9 mouse cellular contexts compared by ENCODE assay signal in genomic region chr16:35541661-35542420, GRCm38 (mm10). TPM values are rescaled to one million over a fixed set of nuclear protein-coding genes. Genes with fewer than 3 reads are reported as not detected.
DNase-seq lines count a peak whose midpoint lies in the region; ATAC-seq and TF ChIP-seq lines count a peak whose summit lies in the region.
"Had no signal": no experiment of that assay in that cellular context is flagged by ENCODE, and none has a peak within 500 bp of the region (broad histone marks: within the 10 kb centered on the region; RNA-seq: fewer than 3 reads in every experiment).

No protein-coding gene starts in this region.

- H3K27me3 ChIP-seq in intestine, embryonic 16.5 days (replicated peaks; ENCODE audit: control insufficient read depth, insufficient read depth, low read length) = peaks cover 39% of the 10 kb centered on the region

- under 1% methylated on average over 54 of the region's 54 CpGs for WGBS in intestine, embryonic 16.5 days

- peak overlapping the region; percentile 44 for H3K4me3 ChIP-seq in embryonic fibroblast, embryonic 13.5 days (ENCODE audit: insufficient read depth, low read length)
- H3K4me3 ChIP-seq in intestine, embryonic 16.5 days (ENCODE audit: low read length) = peak overlapping the region; percentile 66

- H3K36me3 ChIP-seq in intestine, embryonic 16.5 days (ENCODE audit: control insufficient read depth, insufficient read depth, low read length) = no peaks in the 10 kb centered on the region

- peak overlapping the region; percentile 68 for H3K9ac ChIP-seq in intestine, embryonic 16.5 days (ENCODE audit: low read depth, low read length)

- ATAC-seq in intestine, embryonic 16.5 days = peak; percentile 47

- no peak for TF ChIP-seq CTCF in brain, embryonic 14.5 days (IDR thresholded peaks at IDR 0.05; ENCODE audit: borderline replicate concordance, extremely low read depth, insufficient read depth, insufficient read length)
- TF ChIP-seq CTCF in embryonic fibroblast, embryonic 13.5 days (IDR thresholded peaks at IDR 0.05; ENCODE audit: borderline replicate concordance, insufficient read depth, low read length) = no peak

- peak overlapping the region; percentile 93 for H3K4me2 ChIP-seq in intestine, embryonic 16.5 days (ENCODE audit: low read depth, low read length)

- H3K4me1 ChIP-seq in embryonic fibroblast, embryonic 13.5 days (ENCODE audit: control insufficient read depth, insufficient read depth, low read length) = no peaks in the 10 kb centered on the region
- H3K4me1 ChIP-seq in intestine, embryonic 16.5 days (ENCODE audit: control insufficient read depth, insufficient read depth, low read length) = peaks cover 15% of the 10 kb centered on the region

- peak; percentile 6 to 17 for DNase-seq in left cerebral cortex, adult 18-20 months (ENCODE audit: low spot score in 2 of 2)
- no peak for DNase-seq in left cerebral cortex, adult 11 months (ENCODE audit: low spot score)
- DNase-seq in brain, embryonic 14.5 days (ENCODE audit: low read depth) = peak; percentile 86
- DNase-seq in mesoderm, embryonic 11.5 days (ENCODE audit: low read depth, low spot score) = peak; percentile 83
- no peak for DNase-seq in spleen, postnatal 36 days (ENCODE audit: low spot score in 2 of 2)
- DNase-seq in thymus, postnatal 25 days = no peak

- TF ChIP-seq POLR2A in brain, embryonic 14.5 days (IDR thresholded peaks at IDR 0.05; ENCODE audit: borderline replicate concordance, extremely low read depth, insufficient read depth, insufficient read length, poor library complexity, severe bottlenecking) = no peak
- no peak for TF ChIP-seq POLR2A in embryonic fibroblast, embryonic 13.5 days (IDR thresholded peaks at IDR 0.05; ENCODE audit: low read depth, low read length)

- H3K9me3 ChIP-seq in intestine, embryonic 16.5 days (ENCODE audit: control insufficient read depth, low read length) = no peaks in the 10 kb centered on the region

- no peak overlapping the region for H3K27ac ChIP-seq in embryonic fibroblast, embryonic 13.5 days (ENCODE audit: insufficient read depth, low read length)
- H3K27ac ChIP-seq in intestine, embryonic 16.5 days (ENCODE audit: low read length) = no peak overlapping the region
- H3K27ac ChIP-seq: macrophage had no signal

RNA-seq across cellular contexts. Expression of gene Sema5b, which starts 0.9 kb away (rescaled TPM):
- 10 to 100 TPM; 12.7 to 16.0 TPM for total RNA-seq in left cerebral cortex, adult 18-20 months (2021)
- polyA plus RNA-seq in brain, embryonic 14.5 days (2012; rRNA removed) = 68.2 and 68.8 TPM in 2 replicates
- polyA plus RNA-seq in embryonic fibroblast, embryonic 13.5 days (2011; ENCODE audit: insufficient read length, low read depth, missing spikeins) = 1.3 TPM in 2 replicates
- polyA plus RNA-seq in intestine, embryonic 16.5 days (2015; fragmentation: Nextera tagmentation; extraction: Ambion mirVana) = 4.2 and 5.1 TPM in 2 replicates
- polyA plus RNA-seq: macrophage had no signal

RNA-seq across cellular contexts. Expression of gene Pdia5, which starts 51.2 kb away (rescaled TPM):
- 1 to 10 TPM; 3.1 to 3.5 TPM for total RNA-seq in left cerebral cortex, adult 18-20 months (2021)
- 9.2 and 12.2 TPM in 2 replicates for polyA plus RNA-seq in brain, embryonic 14.5 days (2012; rRNA removed)
- polyA plus RNA-seq in embryonic fibroblast, embryonic 13.5 days (2011; ENCODE audit: insufficient read length, low read depth, missing spikeins) = 96.7 and 105 TPM in 2 replicates
- 54.2 and 60.0 TPM in 2 replicates for polyA plus RNA-seq in intestine, embryonic 16.5 days (2015; fragmentation: Nextera tagmentation; extraction: Ambion mirVana)

Comparison
In these comparisons a context has a peak if more than half of its experiments do, and no peak if none do; other contexts are left out.
1. DNase-seq: peak in left cerebral cortex, adult 18-20 months (2 of 2), brain, embryonic 14.5 days (single experiment) and mesoderm, embryonic 11.5 days (single experiment); none in left cerebral cortex, adult 11 months (single experiment), spleen, postnatal 36 days (0 of 2) and thymus, postnatal 25 days (single experiment).
2. RNA of gene Sema5b, which starts 0.9 kb away (polyA plus RNA-seq): 68.2 to 68.8 TPM in brain, embryonic 14.5 days; 4.2 to 5.1 TPM in intestine, embryonic 16.5 days and 1.3 TPM in embryonic fibroblast, embryonic 13.5 days; every median in the first group is over 10 times any median in the second.